Mouse (Mus musculus) lung, adult 2 months (tissue): Measurements from ENCODE around the gene Slc1a5. TPM values are rescaled to one million over a fixed set of nuclear protein-coding genes. Genes with fewer than 3 reads are reported as not detected.

Experiments used
- DNase-seq: peaks from one replicate; pipeline ENCODE4 v3.0.0; 2022
- H3K4me1 ChIP-seq: fragments of 200-500 bp; 2 replicates; pipeline ENCODE4 v1.6.1; 2011; ENCODE audit warnings: low read length; ENCODE audit not compliant: control insufficient read depth, insufficient read depth
- H3K4me3 ChIP-seq: fragments of 200-500 bp; replicated peaks from 2 replicates; pipeline ENCODE3; 2011; ENCODE audit warnings: low read depth, mild to moderate bottlenecking, control low read depth, low read length; ENCODE audit errors: extremely low read depth
- CTCF ChIP-seq: fragments of 200-500 bp; IDR thresholded peaks from 2 replicates; pipeline ENCODE4 v1.5.1; 2011; ENCODE audit warnings: mild to moderate bottlenecking, low read length, control low read depth; ENCODE audit not compliant: insufficient read depth
- POLR2A ChIP-seq: fragments of 200-500 bp; IDR thresholded peaks from 2 replicates; pipeline ENCODE4 v1.6.1; 2011; ENCODE audit warnings: low read depth, mild to moderate bottlenecking, control low read depth, low read length, borderline replicate concordance; ENCODE audit errors: extremely low read depth
- WGBS: fragments of 180-500 bp; shearing (Covaris S2); methylation state at CpG from one replicate; pipeline ENCODE4 v1.1.7; 2018; 5-methylcytosine and 5-hydroxymethylcytosine counted together
- polyA plus RNA-seq: library from polyadenylated mRNA; depleted of rRNA; stranded (reverse); fragments of >200 nt; gene quantifications from 2 replicates; pipeline ENCODE4 v1.2.3, GENCODE M21; 2012

Slc1a5 gene
- polyA plus RNA-seq, 1 experiment: 190 TPM

DNA sequence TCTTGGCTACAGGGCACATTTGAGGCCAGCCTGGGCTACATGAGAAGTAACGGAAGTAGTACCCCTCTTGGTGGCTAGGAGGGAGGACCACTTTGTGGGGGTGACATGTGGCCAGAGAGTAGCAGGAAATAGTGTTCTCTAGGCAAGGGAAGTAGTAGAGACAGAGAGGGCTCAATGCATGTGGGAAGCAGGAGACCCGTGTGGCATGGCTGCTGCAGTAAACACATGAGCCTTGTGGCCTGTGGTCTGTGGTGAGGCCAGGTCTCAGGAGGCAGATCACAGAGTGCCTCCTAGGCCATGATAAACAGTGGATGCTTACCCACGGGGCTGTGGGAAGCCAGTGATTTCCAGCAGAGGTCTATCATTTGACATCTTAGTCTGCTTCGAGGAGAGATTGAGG, 46.1 kb downstream of the Slc1a5 start:
- WGBS: 59% methylated on average over 4 of the region's 4 CpGs
- H3K4me1 ChIP-seq: peaks cover 10% of the 10 kb centered on the region

GRCm38 (mm10) chr7:16830449-16830848, 49.3 kb downstream of the Slc1a5 start:
- Histone ChIP-seq H3K4me1 (peaks cover 10% of the 10 kb centered on the region), H3K4me3 (no peak overlapping the region)
- TF ChIP-seq POLR2A (no peak), CTCF (no peak)
- 53% methylated on average over 9 of the region's 9 CpGs for WGBS
- DNase-seq: no peak

More for the DNA sequence above, 46.1 kb downstream of the Slc1a5 start:
- no peak for DNase-seq
- no peak for TF ChIP-seq CTCF
- TF ChIP-seq POLR2A: no peak
- H3K4me3 ChIP-seq: no peak overlapping the region

DNA sequence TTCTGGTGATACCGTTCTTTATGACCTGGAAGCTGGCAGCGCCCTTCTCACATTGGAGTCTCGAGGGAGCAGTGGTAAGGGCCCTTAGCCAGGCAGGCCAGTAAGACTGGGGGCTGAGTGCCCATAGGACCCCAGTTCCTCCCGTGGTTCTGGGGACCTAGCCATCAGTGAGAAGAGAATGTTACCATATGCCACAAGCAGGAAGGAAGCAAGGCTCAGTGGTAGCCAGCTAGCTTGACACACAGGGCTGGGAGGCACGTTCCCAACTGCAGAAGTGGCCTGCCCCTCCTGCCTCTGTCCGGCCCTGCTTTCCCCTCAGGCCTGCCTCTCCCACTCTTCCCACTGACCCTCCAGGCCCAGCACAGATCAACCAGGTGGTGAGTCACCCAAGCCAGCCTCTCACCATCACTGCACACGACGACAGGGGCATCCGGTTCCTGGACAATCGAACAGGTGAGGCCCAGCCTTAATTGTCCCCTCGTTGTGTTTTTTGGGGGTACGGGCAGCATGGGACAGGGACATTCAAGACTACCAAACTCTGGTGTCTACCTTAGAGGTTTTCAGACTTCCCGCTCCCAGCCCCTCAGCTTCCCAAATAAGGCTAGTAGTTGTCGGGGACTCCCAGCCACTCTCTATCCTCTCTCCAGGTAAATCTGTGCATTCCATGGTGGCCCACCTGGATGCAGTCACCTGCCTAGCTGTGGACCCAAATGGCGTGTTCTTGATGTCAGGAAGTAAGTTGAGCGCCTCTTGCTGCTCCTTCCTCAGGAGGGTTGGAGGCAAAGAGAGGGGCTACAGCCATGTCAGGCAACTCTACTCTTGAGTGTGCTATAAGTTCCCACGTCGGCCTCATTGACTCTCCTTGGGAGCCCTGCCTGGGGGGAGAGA, 57.0 kb downstream of the Slc1a5 start:
- Histone ChIP-seq H3K4me1 (peaks cover 10% of the 10 kb centered on the region), H3K4me3 (no peak overlapping the region)
- TF ChIP-seq POLR2A (no peak), CTCF (no peak)
- no peak for DNase-seq
- WGBS: 88% methylated on average over 18 of the region's 18 CpGs

DNA sequence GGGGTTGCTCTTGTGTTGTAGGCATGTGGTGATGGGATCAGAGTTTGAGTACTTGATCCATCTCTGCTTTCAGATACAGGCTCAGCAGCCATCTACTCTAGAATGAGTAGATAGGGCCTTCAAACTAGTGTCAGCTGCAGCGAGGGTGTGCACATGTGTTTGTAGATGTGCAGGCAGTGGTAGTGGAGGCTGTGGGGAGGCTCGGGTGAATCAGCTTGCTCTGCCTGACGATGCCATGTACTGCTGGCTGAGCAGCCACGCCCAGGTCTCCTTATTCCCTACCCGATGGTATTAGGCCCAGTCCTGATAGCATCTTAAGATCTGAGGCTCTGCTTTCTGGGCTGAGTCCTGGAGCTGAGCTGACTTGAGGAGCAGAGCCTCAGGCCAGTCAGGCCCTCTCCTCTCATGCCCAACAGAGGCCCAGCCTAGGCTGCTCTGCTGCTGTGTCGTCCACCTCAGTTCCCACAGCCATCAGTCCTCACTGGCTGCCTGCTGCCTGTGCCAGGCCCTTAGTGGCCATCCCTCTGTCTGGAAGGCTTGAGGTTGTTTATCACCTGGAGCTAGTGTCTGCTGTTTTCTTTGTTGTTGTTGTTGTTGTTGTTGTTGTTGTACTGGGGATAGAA, 57.8 kb downstream of the Slc1a5 start:
- TF ChIP-seq CTCF (no peak), POLR2A (no peak)
- H3K4me1 ChIP-seq: peaks cover 10% of the 10 kb centered on the region
- no peak overlapping the region for H3K4me3 ChIP-seq
- DNase-seq: no peak
- WGBS: 68% methylated on average over 6 of the region's 6 CpGs

DNA sequence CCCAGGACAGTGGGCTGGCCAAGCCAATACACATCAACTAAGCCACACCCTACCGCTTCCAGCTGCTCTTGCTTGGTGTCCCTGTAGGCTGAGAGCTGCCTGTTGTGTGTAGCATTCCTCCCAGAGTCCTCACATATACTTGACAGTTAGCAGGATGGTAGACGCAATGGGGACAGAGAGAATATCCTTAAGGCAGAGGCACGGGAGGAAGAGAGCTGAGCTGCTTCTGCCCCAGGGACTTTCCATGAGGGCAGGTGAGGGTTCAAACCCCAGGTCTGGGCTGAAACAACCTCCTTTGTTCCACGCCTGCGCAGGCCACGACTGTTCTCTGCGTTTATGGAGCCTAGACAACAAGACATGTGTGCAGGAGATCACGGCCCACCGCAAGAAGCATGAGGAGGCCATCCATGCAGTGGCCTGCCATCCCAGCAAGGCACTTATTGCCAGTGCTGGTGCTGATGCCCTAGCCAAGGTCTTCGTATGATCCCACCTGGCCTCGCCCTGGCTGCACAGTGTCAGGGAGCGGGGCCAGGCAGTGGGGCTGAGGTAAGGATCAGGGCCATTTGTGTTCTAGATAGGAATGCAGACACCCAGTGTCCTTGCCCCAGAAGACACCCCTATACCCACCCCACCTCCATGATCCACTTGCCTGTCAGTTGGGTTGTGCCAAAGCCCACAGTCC, 58.4 kb downstream of the Slc1a5 start:
- 93% methylated on average over 12 of the region's 12 CpGs for WGBS
- no peak for TF ChIP-seq CTCF
- Histone ChIP-seq H3K4me3 (no peak overlapping the region), H3K4me1 (peaks cover 10% of the 10 kb centered on the region)
- no peak for DNase-seq

- WGBS: 86% methylated on average over 2 of the region's 2 CpGs
- DNase-seq: no peak
These were observed 59.0 kb downstream of the Slc1a5 start for GRCm38 (mm10) chr7:16840109-16840491.

DNA sequence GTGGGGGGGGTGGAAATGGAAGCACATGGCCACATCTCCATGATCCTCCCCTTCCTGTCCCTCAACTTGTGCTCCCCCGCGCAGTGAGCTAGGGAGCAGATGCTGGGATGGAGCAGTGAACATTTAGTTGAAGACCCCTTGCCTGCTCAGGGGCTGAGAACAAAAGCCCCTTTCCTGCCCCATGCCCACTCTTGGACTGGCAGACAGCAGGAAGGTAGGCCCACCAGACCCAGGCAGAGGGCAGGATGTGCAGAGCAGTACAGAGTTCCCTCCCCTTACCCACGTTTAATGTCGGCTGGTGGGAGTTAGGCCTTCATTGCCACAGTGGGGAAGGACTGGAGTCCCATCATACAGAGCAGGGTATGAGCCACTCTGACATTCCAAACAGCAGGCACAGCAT, 59.9 kb downstream of the Slc1a5 start:
- WGBS: 51% methylated on average over 4 of the region's 4 CpGs
- no peak for TF ChIP-seq POLR2A
- no peak for TF ChIP-seq CTCF
- no peak overlapping the region for H3K4me3 ChIP-seq
- DNase-seq: no peak
- peaks cover 10% of the 10 kb centered on the region for H3K4me1 ChIP-seq

More at GRCm38 (mm10) chr7:16840109-16840491, 59.0 kb downstream of the Slc1a5 start:
- TF ChIP-seq POLR2A: no peak
- TF ChIP-seq CTCF: no peak
- Histone ChIP-seq H3K4me1 (peaks cover 10% of the 10 kb centered on the region), H3K4me3 (no peak overlapping the region)

- 18% methylated on average over 11 of the region's 11 CpGs for WGBS
- TF ChIP-seq CTCF (no peak), POLR2A (0 out of 2 replicates have a peak, but pooled peaks have one; percentile 10)
- Histone ChIP-seq H3K4me3 (peak overlapping the region; percentile 72), H3K4me1 (peaks cover 10% of the 10 kb centered on the region)
- DNase-seq: no peak
These were observed 60.7 kb downstream of the Slc1a5 start for GRCm38 (mm10) chr7:16841561-16842560.

GRCm38 (mm10) chr7:16842645-16843063, 61.5 kb downstream of the Slc1a5 start, which contains the start of gene Prkd2:
TSS of gene Prkd2 (plus strand) at chr7:16842902.
- DNase-seq: peak; percentile 98
- peaks cover 10% of the 10 kb centered on the region for H3K4me1 ChIP-seq
- WGBS: 1% methylated on average over 31 of the region's 32 CpGs
- H3K4me3 ChIP-seq: peak within 1 kb of the TSS; percentile 72
- TF ChIP-seq CTCF (no peak), POLR2A (peak; percentile 79; the same call in 1 of the 2 replicates)
